Mouse (Mus musculus): Measurements from ENCODE around the gene Dscaml1. TPM values are rescaled to one million over a fixed set of nuclear protein-coding genes. Genes with fewer than 3 reads are reported as not detected.

The Dscaml1 gene
- total RNA-seq, 1 experiment from 2014 or later, result not detected

DNA sequence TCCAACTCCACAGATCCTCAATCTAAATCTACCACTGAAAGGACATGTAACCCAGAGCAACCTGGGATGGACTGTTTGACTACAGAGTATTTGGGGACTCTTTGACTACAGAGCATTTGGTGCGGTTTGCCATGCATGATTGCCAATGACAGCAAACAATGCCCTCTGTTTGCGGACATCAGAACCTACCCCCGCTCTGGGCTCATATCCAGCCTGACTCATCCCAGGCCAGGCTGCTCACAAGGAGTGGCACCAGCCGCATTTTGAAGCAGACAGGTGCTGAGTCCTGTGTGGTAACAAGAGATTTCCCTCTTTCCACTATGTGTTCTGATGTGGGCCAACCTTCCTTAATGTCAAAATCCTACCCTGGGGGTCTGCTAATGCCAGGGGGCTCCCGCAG lies 171.7 kb downstream of the Dscaml1 start:
- ATAC-seq (ENCODE audit: extremely low read depth, insufficient number of reproducible peaks, low FRiP score, poor library complexity, severe bottlenecking), result no peak

DNA sequence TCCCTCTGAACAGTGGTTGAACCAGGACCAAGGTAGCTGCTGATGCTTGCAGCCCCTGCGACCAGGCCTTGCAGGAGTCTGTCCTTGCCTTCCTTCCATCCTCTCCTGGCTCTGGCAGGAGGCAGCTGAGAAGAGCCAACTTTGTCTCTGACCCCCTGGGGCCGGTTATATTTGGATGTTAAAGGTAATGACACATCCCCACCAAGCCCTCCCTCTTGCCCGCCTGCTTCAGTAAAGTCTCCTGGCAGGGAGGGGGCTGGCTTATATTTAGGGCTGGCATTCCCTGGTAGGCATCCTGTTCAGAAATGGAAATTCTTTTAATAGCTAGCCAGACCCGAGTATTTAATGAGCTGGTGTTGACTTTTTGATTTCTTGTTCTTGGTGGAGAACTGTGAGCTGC lies 172.9 kb downstream of the Dscaml1 start:
- ATAC-seq (ENCODE audit: extremely low read depth, insufficient number of reproducible peaks, low FRiP score, poor library complexity, severe bottlenecking), result no peak

DNA sequence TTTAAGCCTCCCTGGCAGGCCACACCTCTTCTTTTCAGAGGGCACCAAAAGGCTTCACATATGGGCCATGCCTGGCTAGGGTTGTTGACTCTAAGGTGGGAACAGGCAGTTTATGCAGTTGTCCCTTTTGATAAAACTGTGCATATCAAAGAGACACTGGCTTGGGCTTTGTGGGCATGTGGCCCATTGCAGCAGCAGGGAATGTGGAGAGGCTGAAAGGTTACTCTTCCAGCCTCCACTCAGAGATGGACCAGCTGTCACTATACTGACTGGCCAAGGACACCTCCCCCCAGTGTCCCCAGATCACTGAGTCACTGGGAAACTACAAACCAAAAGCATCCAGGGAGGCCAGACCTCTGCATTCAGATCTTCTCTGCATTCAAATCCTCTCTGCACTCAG lies 180.9 kb downstream of the Dscaml1 start:
- ATAC-seq (ENCODE audit: extremely low read depth, insufficient number of reproducible peaks, low FRiP score, poor library complexity, severe bottlenecking), result no peak

DNA sequence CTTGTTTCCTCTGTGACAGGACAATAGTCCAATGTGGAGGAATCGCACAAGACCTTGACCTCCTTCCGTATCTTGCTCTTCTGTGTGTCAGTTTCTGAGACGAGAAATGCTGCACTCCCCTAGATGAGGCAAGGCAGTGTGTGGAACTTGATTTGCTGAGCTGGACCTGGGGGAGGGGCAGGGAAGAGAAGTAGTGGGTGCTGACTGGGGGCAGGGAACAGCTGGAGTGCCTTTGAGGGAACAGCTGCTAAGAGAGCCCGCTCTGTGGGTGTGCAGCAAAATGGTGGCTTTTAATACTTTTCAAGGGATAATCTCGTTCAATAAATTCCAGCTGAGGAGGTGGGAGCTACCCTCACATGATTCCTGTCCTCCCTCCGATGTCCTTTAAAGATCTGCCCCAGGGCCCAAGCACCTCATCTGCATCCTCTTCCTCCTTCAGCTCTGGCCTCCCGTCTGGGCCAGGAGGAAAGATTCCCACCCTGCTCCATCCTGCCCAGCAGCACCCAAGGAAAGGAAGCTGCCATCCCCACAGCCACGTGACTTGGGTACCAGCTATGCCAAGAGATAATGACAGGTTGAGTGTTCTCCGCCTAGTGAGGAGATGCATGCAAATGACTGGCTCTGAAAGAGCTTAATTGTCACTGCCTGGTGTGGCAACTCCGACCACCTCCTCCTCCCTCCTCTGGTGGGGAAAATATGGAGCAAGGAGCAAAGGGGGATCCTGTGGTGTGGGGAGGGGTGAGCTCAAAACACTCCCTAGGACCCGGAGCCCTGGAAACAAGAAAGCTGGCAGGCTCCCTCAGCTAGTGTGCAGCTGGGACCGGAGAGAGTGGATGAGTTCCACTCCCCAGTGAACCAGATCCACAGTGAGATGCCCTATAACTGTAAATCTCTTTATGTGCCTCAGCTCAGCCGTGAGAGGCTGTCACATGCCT lies 181.9 kb downstream of the Dscaml1 start:
- no peak for ATAC-seq (ENCODE audit: extremely low read depth, insufficient number of reproducible peaks, low FRiP score, poor library complexity, severe bottlenecking)

DNA sequence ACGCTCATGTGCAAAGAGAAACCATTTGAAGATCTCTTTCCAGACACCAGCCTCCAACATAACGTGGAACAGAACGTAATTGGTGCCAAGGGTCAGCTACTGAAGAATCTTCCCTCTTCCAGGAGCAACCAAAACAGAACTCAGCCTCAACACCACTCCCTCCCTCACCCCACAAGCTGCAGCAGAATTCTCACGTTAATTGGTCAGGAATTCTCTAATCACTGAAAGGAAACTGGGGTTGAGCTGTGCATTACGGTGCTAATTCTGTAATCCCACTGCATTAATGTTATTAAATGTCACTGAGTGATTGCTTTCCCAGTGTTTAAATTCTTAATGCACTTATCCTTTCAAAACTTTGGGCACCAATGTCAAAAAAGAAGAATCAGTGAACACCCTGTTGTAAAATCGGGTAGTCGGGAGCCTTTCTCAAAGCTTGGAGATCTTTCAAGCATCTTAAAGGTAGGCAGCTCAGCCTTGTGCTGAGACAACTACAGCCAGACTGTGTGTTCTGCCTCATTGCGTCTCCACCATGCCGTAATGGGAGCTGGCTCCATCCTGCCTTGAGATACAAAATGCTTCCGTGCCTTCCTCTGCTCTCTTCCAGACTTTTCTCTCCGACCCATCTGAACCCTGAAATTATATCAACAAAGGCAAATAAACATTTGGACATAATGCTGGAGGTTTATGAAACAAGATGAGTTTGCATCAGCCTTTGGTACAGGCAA lies 184.1 kb downstream of the Dscaml1 start:
- ATAC-seq (ENCODE audit: extremely low read depth, insufficient number of reproducible peaks, low FRiP score, poor library complexity, severe bottlenecking), result no peak

DNA sequence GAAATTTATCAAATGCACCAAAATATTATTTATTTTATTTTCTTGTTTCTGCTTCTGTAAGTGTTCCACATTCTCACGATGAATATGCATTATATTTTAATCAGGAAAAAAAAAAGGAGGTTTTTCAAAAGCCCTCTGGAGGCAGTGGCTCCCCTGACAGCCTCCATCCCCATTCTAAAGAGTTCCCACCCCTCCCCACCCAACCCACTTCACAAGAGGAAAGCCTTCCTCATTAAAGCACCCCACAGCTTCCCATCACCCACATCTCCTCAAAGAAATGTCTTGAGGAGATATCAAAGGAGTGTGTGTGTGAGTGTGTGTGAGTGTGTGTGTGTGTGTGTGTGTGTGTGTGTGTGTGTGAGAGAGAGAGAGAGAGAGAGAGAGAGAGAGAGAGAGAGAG lies 188.2 kb downstream of the Dscaml1 start:
- ATAC-seq (ENCODE audit: extremely low read depth, insufficient number of reproducible peaks, low FRiP score, poor library complexity, severe bottlenecking), result no peak

DNA sequence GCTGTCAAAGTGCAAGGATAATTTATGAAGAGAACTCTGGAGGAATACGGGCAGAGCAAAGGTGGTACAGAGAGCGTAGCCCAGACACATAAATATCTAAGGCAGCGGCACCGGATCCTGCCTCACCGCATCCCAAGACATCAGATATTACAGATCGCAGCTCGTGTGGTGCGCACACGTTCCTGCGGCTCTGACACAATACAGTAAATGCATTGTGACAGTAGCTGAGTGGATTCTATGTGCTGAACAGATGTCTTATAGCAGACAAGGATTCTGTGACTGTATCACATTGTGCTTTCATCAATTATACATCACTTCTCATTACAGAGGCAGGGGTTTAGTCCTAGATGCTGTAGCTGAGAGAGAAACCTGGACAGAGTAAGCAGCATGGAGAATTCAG lies 191.5 kb downstream of the Dscaml1 start:
- ATAC-seq (ENCODE audit: extremely low read depth, insufficient number of reproducible peaks, low FRiP score, poor library complexity, severe bottlenecking), result no peak

DNA sequence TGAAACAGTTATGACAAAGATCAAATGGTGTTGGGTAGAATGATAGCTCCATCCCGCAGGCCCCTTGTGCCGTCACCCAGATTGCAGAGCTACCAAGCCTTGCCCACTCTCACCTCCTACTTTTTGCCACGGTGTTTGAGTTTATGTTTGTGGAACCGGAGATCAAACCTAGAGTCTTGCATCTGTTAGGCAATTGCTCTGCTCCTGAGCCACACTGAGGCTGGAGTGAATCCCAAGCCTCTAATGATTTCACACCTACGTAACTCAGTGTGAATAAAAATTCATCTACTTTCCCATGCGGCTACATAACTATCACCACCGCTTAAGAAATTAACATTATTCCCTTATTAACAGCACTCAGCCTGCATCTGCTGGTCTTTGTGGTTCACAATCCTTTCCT lies 192.0 kb downstream of the Dscaml1 start:
- no peak for ATAC-seq (ENCODE audit: extremely low read depth, insufficient number of reproducible peaks, low FRiP score, poor library complexity, severe bottlenecking)

DNA sequence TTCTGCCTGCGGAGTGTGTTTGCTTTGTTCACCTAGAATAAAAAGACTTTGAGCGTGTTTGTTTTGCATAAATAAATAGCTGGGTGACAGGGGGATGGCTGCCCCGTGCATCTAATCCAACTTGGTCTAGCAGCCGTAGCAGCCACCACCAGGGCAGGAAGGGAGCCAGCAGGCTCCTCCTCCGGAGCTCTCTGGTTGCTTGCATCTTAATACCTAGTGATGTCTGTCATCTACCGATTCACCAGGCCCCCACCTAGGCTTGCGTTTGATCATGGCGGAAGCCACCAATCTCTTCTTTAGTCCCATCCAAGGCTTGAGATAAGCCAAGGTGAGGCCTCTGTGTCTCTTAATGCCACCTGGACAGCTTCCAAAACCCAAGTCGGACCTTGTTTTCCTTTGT lies 193.6 kb downstream of the Dscaml1 start:
- no peak for ATAC-seq (ENCODE audit: extremely low read depth, insufficient number of reproducible peaks, low FRiP score, poor library complexity, severe bottlenecking)

DNA sequence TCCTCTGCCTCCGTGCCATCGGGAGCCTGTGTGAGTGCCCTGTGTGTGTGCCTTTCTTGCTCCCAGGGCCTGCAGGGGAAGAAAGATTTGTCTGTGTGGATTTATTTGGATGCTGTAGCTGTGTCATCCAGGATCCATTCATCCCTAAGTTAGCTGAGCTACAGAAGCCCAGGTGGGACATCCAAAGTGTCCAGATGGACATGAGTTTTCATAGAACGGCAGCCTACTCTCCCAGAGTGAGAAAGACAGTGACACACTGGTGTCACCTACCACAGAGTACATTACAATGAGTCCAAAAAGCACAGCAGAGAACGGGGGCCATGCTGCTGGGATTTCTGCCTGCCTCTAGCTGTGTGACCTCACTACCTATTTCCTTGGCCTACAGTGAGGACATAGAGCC lies 194.5 kb downstream of the Dscaml1 start:
- no peak for ATAC-seq (ENCODE audit: extremely low read depth, insufficient number of reproducible peaks, low FRiP score, poor library complexity, severe bottlenecking)

DNA sequence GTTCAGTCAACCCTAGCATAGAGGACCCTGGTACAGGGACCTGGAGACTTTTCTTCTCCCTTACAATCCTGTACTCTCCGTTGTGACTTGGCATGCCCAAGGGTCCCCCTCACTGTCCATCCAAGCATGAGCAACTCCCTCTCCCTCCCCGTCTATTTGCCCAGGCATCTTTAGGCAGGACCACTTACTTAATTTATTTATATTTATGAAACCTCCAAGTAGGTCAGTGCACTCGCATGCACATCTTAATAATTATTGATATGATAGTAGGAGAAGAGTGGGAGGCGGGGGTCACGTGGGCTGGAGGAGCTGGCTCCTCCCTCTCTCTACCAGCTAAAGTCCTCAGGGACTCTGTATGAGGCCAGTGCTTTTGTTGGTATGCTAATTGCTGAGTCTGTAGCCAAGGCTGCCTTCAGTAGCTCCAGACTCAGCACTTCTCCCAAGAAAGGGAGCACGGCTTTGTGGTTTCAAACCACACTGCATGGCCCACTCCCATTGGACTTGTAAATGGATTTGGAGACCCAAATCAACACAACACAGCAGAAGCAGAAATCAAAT lies 199.5 kb downstream of the Dscaml1 start:
- no peak for ATAC-seq (ENCODE audit: extremely low read depth, insufficient number of reproducible peaks, low FRiP score, poor library complexity, severe bottlenecking)

DNA sequence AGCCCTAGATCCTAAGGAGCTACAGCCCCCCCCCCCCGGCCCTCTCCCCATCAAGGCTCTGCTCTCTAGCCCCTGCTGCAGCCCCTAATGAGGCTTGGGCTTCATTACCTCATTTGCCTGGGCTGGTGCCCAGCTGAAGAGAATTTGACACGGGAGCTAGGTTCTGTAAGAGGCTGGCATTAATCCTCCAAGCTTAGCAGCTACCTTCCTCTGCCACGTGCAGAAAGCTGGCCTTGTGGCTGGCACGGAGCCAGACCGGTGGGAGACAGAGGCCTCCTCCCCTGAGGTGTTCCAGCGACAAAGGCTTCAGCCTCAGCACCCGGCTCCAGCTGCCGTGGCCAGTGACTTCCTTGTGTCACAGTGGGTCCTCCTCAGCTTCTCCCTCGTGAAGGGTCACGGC lies 206.1 kb downstream of the Dscaml1 start:
- no peak for ATAC-seq (ENCODE audit: extremely low read depth, insufficient number of reproducible peaks, low FRiP score, poor library complexity, severe bottlenecking)

DNA sequence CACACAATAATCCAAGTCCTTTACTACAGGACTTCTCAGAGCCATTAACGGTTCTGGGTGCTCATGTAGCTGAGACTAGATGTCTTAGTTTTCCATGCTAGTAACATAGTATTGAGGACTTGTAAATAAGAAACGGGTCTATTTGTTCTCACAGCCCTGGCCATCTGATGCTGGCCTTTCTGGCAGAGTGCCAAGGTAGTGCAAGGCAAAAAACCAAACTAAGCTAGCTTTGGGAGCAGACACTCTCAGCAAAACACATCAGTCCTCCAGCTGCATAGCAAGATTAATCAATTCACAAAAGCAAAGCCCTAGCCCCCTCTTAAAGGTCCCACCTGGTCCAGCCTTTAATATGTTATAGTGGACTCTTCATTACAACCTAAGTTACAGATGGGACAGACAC lies 206.6 kb downstream of the Dscaml1 start:
- ATAC-seq (ENCODE audit: extremely low read depth, insufficient number of reproducible peaks, low FRiP score, poor library complexity, severe bottlenecking), result no peak

DNA sequence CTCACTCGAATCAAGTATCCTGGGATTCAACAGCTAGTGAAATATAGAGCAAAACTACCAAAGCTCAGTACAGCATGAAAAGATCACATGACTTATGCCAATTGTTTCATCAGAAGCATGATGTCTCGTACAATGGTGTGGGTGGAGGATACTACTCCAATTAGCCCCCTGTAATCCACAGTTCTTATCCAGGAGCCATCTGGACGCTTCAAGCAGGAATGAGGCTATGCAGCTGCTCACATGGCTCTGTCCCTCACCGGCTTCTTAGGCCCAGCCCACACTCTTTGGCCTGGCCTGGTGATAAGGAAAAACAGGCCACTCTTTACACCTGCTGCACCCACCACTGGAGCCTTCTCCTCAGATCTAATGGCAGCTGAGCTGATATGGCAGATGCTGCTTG lies 208.6 kb downstream of the Dscaml1 start:
- ATAC-seq (ENCODE audit: extremely low read depth, insufficient number of reproducible peaks, low FRiP score, poor library complexity, severe bottlenecking), result no peak

DNA sequence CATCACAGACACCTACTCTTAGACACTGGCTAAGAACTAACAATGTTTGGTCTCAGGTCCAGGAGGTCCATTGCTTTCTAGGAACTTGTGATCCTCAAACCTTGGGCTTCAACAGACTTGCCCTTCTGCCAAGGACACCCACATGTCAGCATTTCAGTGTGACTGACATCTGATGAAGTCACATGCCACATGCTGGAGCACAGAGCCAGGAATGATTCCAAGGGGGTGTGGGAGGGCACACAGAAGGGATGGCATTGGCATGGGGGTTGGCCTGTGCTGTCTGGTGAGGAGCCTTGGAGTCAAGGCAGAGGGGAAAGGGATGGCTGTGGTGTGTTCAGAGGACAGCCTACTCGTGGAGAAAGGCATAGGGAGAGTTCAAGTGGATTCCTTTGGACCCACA lies 210.9 kb downstream of the Dscaml1 start:
- ATAC-seq (ENCODE audit: extremely low read depth, insufficient number of reproducible peaks, low FRiP score, poor library complexity, severe bottlenecking), result no peak

DNA sequence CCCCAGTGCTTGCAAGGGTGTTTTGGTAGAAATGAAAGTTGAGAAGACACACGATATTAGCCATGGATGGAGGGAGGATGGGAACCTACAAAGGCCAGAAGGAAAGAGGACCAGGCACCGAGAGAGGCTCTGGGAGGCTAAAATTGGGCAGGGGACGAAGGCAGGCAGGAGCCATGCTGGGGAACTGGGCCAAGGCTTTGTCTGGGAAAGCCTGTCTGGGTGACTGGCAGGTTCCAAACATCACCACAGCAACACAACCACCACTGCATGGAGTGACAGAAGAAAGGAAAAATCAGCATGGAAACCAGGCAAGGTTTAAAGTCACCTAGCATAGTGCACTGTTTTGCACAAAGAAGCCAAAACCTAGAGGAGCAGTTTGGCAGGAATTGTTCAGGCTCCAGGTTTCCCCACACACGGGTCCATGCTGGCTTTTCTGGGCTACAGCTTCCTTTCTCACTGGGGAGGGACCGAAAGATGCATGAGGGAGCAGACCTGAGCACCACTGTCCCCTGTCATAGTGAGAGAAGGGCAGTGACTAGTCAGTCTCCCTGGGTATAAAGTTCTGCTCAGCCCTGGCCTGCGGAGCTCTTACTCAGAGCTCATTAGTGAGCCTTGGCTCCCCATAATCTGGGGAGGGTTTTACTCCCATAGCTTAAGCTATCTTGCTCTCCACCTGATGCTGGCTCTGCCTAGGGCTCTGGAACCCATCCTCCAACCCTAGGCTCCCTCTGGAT lies 211.9 kb downstream of the Dscaml1 start:
- no peak for ATAC-seq (ENCODE audit: extremely low read depth, insufficient number of reproducible peaks, low FRiP score, poor library complexity, severe bottlenecking)

DNA sequence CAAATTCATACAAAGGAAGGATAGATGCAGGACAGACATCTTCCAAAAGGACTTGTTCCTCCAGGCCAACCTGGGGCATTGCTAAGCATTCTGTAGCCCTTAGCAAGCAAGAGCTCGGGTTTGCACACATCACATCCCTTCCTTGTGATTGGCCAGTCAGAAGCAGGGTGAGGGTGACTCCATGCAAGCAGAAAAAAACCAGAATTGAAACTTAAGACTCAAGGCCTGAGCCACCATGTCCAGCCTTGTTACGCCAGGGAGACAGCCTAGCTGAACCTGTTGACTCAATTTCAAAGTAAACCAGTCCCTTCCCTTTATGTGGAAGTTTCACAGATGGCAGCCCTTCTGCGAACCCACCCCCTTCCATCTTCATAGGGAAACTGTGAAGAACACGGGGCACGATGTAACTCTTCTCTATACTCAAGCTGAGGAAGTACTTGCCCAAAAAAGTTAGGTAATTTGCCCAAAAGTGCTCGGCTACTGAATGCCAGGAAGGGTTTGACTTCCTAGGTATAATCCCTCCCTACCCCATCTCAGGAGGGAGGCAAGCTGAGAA lies 218.5 kb downstream of the Dscaml1 start:
- no peak for ATAC-seq (ENCODE audit: extremely low read depth, insufficient number of reproducible peaks, low FRiP score, poor library complexity, severe bottlenecking)

DNA sequence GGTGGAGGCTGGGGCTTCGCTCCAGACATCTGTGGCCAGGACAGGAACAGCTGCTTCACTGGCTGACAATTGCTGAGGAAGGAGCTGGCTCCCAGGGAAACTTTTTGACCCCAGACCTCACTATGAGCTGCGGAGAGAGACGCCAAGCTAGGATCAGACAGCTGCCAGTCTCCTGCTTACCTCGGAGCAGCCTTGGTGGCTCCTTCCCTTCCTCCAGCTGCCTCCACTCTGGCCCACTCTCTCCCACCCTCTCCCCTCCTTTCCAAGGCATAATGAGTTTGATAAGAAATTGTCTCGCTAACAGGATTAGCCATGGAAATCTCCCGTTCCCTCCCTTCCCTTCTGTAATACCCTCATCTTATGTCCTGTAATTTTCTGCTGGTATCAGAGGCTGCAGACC lies 219.1 kb downstream of the Dscaml1 start:
- no peak for ATAC-seq (ENCODE audit: extremely low read depth, insufficient number of reproducible peaks, low FRiP score, poor library complexity, severe bottlenecking)

All from neutrophil, adult 5-6 weeks (primary cell).